Mouse (Mus musculus) embryonic fibroblast, embryonic 13.5 days (primary cell): ENCODE measurements at regions not wholly inside any gene's neighbourhood (a gene's known extent, or its start where the extent isn't known, plus 50 kb on each side); places are given as distances from the start of the nearest gene placed in this dataset.

ENCODE experiments used
- CTCF ChIP-seq: IDR thresholded peaks from 2 replicates; pipeline ENCODE4 v1.5.1; 2011; ENCODE audit warnings: mild to moderate bottlenecking, control low read depth, low read length, moderate library complexity, borderline replicate concordance; ENCODE audit not compliant: insufficient read depth
- POLR2A ChIP-seq: IDR thresholded peaks from 2 replicates; pipeline ENCODE4 v1.6.1; 2011; ENCODE audit warnings: low read depth, mild to moderate bottlenecking, control low read depth, low read length, moderate library complexity

- TF ChIP-seq CTCF (no peak), POLR2A (no peak)
Measured at GRCm38 (mm10) chr11:18408071-18408752, 454.5 kb upstream of the Etaa1 start.
